Mouse (Mus musculus) hematopoietic stem cell, adult 5-6 weeks (primary cell): ENCODE data around the gene Siah2. TPM values are rescaled to one million over a fixed set of nuclear protein-coding genes. Genes with fewer than 3 reads are reported as not detected.

Experiments
- ATAC-seq, 2 experiments: fragments of 125-278 bp in 1 of 2; replicated peaks in 1 of 2; 2 replicates each; pipeline ENCODE4 v1.8.0; 2016 to 2017; ENCODE audit warnings: inconsistent platforms in 2 of 2, mild to moderate bottlenecking in 2 of 2, moderate number of reproducible peaks in 2 of 2, low read depth in 1 of 2, moderate TSS enrichment in 1 of 2; ENCODE audit not compliant: low FRiP score in 2 of 2, poor library complexity in 2 of 2, severe bottlenecking in 2 of 2, insufficient read depth in 1 of 2, low TSS enrichment in 1 of 2
- total RNA-seq: library from RNA; stranded (forward); fragments of 172-1452, 232-1000 nt; gene quantifications from 2 replicates; pipeline ENCODE4 v1.2.3, GENCODE M21; 2017

Siah2 gene
- total RNA-seq, 1 experiment from 2014 or later, result 16.0 TPM

DNA sequence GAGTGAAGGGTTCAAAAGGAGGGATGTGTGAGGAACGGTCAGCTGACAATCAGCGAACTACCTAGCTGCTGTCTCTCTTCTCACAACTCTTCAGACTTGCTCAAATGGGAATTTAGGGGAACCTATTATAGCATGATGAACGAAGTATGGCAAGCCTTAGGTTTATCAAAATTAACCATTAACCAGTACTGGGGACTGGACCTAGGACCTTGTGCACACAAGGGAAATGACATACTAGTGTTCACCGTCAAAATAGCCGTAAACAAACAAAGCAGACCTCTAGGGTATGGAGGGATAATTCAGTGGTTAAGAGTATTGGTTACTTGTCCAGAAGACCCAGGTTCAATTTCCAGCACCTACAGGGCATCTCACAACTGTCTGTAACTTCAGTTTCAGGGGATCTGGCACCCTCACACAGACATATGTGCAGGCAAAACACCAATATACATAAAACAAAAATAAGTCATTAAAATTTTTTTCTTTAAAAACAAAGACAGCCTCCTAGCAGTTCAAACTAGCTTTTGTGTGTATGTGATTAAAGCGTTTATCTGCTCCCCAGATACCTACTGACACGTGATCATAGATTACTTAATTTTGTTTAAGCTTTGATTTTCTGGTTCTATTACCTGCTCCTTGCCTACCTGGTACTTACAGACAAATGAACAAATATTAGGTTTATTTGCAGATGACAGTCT, 11.1 kb downstream of the Siah2 start:
- no peak for ATAC-seq

- no peak for ATAC-seq
Measured at GRCm38 (mm10) chr3:58679996-58680395, 12.2 kb downstream of the Siah2 start.

DNA sequence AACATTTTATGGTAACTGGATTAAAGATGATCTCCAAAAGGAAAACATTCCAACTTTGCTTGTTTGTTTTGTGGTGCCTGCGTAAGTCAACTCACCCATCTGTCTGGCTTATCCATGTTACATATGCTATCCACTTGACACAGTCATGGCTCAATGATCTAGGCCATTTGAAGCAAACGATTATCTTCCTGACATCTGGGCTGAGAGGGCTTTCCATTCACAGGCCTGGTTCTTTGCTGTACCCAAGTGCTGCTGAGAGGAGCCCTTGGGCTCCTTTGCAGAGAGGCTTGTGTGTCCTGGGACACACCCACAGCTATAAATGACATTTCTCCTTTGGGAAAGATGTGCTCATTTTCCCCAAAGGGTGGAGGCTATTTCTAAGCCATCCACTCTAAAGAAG, 13.3 kb downstream of the Siah2 start:
- ATAC-seq, result no peak

GRCm38 (mm10) chr3:58678384-58678783, 13.8 kb downstream of the Siah2 start:
- no peak for ATAC-seq

DNA sequence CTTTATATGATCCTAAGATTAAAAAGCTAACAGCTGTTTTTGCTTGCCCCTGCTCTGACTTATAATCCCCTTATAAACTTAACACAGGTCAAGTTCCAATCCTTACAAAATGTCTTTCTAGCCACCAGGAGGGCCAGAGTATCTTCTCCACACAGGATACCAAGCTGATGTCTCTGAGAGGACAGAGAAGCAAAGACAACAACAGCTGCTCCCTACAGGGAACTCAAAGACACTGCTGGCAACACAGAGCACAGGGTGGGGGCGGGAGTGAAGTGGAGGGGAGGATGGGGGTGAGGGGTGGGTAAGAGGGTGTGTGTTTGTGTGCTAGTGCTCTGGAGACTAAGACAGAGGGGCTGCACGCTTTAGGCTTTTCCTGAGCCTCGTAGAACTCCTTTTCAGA, 14.6 kb downstream of the Siah2 start:
- no peak for ATAC-seq

GRCm38 (mm10) chr3:58673295-58673694, 18.9 kb downstream of the Siah2 start:
- no peak for ATAC-seq

DNA sequence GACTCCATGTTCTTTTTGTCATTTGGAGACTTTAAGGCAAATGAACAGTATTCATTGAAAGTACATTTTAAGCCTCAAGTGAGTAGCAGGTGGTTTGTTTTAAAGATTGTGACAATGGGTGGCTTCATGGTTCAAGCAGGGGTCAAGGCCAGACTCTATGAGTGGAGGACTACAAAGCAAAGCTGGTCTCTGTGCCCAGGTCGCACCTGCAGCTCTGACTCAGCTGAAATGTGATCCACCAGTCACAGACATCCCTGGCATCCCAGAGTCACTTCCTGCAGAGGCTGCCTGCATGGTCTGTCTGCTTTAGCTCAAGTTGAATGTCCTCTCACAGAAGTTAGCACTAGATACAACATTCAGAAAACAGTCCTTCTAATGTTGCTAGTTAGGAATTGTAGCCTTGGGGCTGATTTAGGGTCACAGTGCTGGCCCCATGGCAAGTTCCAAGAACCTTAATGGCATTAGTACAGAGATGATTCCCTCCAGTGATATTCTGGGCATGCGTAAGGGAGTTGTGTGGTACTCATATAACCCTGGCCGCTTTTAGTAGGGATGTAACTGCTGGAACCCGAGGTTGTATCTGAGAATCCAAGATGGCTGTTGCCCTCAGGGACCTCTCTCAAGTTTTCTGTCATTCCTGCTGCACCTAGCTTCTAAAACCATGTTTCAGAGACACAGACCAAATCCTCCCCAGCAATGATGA, 19.6 kb downstream of the Siah2 start:
- peak; percentile 16 to 33; a peak in 2 of 4 replicates for ATAC-seq

DNA sequence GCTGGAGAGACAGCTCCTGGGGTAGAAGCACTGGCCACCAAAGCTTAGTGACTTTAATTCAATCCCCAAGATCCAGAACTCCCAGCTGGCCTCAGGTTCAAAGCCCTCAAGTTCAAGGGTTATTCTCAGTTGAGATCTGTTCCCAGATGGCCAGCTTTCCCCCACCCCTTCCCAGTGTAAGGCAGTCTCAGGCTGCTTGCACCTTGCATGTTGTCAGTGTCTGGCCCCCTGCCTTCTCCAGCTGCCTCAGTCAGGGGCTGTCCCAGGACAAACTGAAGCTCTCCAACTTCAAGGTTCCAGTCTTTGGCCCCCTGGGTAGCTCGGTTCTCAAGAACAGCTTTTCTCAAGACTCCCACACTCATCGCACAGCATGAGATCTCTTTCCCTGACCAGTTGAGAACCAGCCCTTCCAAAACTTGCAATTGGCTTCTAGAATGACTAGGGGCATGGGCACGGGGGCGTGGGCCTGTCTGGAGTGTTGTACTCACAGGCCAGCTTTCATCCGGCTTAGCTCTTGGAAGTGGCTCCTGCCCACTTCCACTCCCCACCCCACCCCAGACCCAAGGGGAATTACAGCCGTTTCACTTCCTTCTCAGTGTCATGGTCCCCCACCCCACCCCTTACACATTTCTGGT, 20.5 kb downstream of the Siah2 start:
- peak; percentile 70 to 76 for ATAC-seq

DNA sequence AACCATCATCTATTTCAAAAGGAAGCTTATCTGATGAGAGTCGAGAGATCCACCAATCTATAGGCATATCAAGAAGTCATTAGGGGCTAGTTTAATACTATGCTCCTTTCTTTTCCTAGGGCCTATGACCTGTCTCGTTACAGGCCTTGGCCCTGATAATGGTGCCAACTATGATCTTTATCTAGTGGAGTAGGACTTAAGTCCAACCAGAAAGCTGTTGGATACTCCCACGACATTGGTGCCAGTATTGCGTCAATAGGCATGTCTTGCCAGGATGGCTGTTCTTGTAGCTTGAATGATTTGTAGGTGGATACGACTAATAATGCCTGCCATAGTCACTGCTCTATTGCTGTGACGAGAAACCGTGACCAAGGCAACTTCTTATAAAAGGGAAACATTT, 28.2 kb downstream of the Siah2 start:
- ATAC-seq, result no peak

DNA sequence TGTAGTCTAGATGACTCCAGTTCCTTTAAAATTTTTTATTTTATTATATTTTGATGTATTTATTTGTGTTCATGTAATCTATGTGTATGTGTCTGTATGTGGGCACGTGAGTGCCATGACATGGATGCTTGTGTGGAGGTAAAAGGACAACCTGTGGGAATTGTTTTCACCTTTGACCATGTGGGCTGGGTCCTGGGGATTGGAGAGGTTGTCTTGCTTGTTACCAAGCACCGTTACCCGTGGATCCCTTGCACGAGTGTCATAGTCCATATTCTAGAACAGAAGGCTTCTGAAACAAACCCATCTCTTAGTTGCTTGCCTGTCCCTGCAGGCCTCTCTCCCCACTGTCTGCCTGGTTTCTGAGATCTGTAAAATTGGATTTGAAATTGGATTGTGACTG, 31.6 kb downstream of the Siah2 start:
- ATAC-seq, result no peak

- ATAC-seq, result peak; percentile 33 to 79; a peak in 2 of 4 replicates
Measured at GRCm38 (mm10) chr3:58657356-58657755, 34.8 kb downstream of the Siah2 start.

GRCm38 (mm10) chr3:58655362-58656130, 36.7 kb downstream of the Siah2 start:
- ATAC-seq, result peak; percentile 78 to 80

- no peak for ATAC-seq
Measured at GRCm38 (mm10) chr3:58653907-58654306, 38.3 kb downstream of the Siah2 start.

GRCm38 (mm10) chr3:58650328-58650727, 41.9 kb downstream of the Siah2 start:
- ATAC-seq, result no peak

DNA sequence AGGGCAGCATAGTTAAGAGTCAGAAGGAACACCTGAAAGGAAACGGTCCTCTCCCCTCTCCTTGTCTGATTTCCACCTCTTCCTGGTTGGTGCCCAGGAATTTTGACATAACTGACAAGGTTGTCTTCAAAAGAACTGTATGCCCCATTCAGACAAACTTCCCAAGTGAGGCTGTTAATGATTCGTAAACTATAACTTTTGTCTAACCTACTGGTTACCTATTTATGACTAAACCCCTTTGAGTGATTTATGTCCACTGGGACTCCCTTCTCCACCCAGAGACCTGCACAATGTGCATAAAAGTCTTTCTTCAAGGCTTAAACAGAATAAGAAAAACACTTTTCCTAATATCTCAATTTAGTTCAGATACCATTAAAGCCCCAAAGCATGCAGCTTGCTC, 45.0 kb downstream of the Siah2 start:
- ATAC-seq, result no peak

DNA sequence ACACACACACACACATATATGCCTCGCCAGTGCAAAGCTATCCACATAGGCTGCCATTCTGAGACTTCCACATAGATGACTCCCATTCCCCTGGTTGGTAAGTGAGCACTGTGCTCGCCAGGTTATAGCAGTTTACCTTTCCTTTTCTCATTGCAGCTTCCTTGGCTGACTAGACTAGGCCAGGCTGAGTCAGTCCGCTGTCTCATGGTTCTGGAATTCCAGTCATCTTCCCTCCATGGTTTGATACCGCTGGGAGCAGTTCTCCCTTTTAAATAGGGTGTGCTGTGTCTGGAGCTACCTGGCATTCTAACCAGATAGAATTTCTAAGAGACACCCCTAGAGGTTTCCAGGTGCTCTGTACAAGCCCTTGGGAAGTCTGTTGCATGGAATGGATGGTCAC, 46.0 kb downstream of the Siah2 start:
- no peak for ATAC-seq

- peak; percentile 94 to 95 for ATAC-seq
Measured at GRCm38 (mm10) chr3:58636406-58637295, 55.5 kb downstream of the Siah2 start, which contains the start of gene Erich6. Gene Erich6, minus strand, starts transcription at chr3:58637207.
